Mouse (Mus musculus) heart, embryonic 14.5 days (tissue): ENCODE results near the gene BC024978. TPM values are rescaled to one million over a fixed set of nuclear protein-coding genes. Genes with fewer than 3 reads are reported as not detected.

Experiments
- ATAC-seq: fragments of 200-750 bp; cut with Nextera tagmentation; 2 replicates; pipeline ENCODE4 v1.8.0; 2017; ENCODE audit warnings: low read depth, moderate TSS enrichment; ENCODE audit not compliant: insufficient number of reproducible peaks, insufficient read depth, low FRiP score
- H3K27ac ChIP-seq, 2 experiments: fragments of 200-500 bp in 1 of 2; fragments of 300-500 bp in 1 of 2; sonication (generic) in 1 of 2; replicated peaks in 1 of 2; 2 replicates each; pipeline ENCODE4 v1.5.1; 2012 to 2014; ENCODE audit warnings: low read depth in 2 of 2, low read length in 2 of 2, control low read depth in 1 of 2, mild to moderate bottlenecking in 1 of 2, mixed read lengths in 1 of 2; ENCODE audit not compliant: control insufficient read depth in 1 of 2, insufficient read depth in 1 of 2
- H3K27me3 ChIP-seq: fragments of 300-500 bp; sonication (generic); 2 replicates; pipeline ENCODE4 v1.6.1; 2014; ENCODE audit warnings: mild to moderate bottlenecking, low read length, control low read depth; ENCODE audit not compliant: control insufficient read depth, insufficient read depth
- H3K36me3 ChIP-seq: fragments of 300-500 bp; sonication (generic); 2 replicates; pipeline ENCODE4 v1.6.1; 2014; ENCODE audit warnings: mild to moderate bottlenecking, control low read depth, low read length, mixed read lengths; ENCODE audit not compliant: control insufficient read depth, insufficient read depth
- H3K4me1 ChIP-seq, 2 experiments: fragments of 200-500 bp in 1 of 2; fragments of 300-500 bp in 1 of 2; sonication (generic) in 1 of 2; 2 replicates each; pipeline ENCODE4 v1.6.1; 2012 to 2014; ENCODE audit warnings: low read length in 2 of 2, control low read depth in 1 of 2, mixed read lengths in 1 of 2; ENCODE audit not compliant: control insufficient read depth in 2 of 2, insufficient read depth in 2 of 2
- H3K4me2 ChIP-seq: fragments of 300-500 bp; sonication (generic); 2 replicates; pipeline ENCODE4 v1.6.1; 2014; ENCODE audit warnings: mild to moderate bottlenecking, low read length
- H3K4me3 ChIP-seq, 2 experiments: fragments of 200-500 bp in 1 of 2; fragments of 300-500 bp in 1 of 2; sonication (generic) in 1 of 2; 2 replicates each; pipeline ENCODE4 v1.5.1; 2012 to 2014; ENCODE audit warnings: low read length in 2 of 2, mild to moderate bottlenecking in 2 of 2, control low read depth in 1 of 2, low read depth in 1 of 2, moderate library complexity in 1 of 2; ENCODE audit not compliant: control insufficient read depth in 1 of 2, insufficient read depth in 1 of 2
- H3K9ac ChIP-seq: fragments of 300-500 bp; sonication (generic); 2 replicates; pipeline ENCODE4 v1.6.1; 2014; ENCODE audit warnings: mild to moderate bottlenecking, low read length
- H3K9me3 ChIP-seq: fragments of 300-500 bp; sonication (generic); 2 replicates; pipeline ENCODE4 v1.6.1; 2016; ENCODE audit warnings: low read length, control low read depth; ENCODE audit not compliant: control insufficient read depth
- WGBS: fragments of 180-500 bp; shearing (Covaris S2); extraction: QIAGEN DNeasy Blood & Tissue Kit; methylation state at CpG from one replicate; pipeline ENCODE4 v1.1.7; 2014; 5-methylcytosine and 5-hydroxymethylcytosine counted together
- polyA plus RNA-seq: library from polyadenylated mRNA; unstranded; fragments of >200 nt; fragmentation: Nextera tagmentation; extraction: Ambion mirVana; gene quantifications from 2 replicates; pipeline ENCODE4 v1.2.1, GENCODE M21; 2014

Gene BC024978
- polyA plus RNA-seq, 1 experiment from 2014 or later, result 3.7 TPM

- 94% methylated on average over 5 of the region's 5 CpGs for WGBS
- H3K27ac ChIP-seq, result no peak overlapping the region
Measured at GRCm38 (mm10) chr7:27185986-27186385, 9.6 kb upstream of the BC024978 start.

DNA sequence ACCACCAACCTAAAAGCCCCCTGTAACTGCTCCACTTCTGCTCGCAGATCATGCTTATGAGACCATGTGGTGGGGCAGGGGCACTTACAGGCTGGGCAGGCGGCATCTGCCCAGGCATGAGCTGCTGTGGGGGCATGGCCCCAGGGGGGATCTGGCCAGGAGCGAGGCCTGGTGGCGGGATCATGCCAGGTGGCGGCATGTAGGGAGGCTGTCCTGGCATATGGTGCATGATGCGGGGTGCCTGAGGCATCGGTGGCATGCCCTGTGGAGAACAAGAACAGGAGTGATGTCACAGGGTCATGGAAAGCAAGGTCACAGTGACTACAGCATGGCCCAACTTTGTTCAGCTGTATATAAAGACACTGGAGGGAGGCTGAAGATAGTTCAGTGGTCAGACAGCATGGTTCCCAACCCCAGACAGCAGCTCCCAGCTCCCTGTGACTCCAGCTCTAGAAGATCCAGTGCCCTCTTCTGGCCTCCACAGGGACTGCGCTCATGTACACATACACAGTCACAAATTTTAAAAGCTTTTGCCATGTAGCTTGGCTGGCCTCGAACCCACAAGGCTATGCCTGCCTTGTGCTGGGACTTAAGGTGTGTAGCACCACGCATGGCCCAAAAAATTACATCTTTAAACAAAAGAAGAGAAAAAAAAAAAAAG, 6.2 kb upstream of the BC024978 start:
- no peak for ATAC-seq
- Histone ChIP-seq H3K27ac (no peak overlapping the region), H3K4me3 (no peak overlapping the region), H3K9ac (no peak overlapping the region), H3K27me3 (no peaks in the 10 kb centered on the region), H3K36me3 (peaks cover 100% of the 10 kb centered on the region), H3K4me2 (no peak overlapping the region), H3K9me3 (0 out of 2 replicates have a peak, but pooled peaks cover 3% of the 10 kb centered on the region), H3K4me1 (peaks cover 0 to 5% of the 10 kb centered on the region in 2 experiments; a peak in 2 of 4 replicates)
- WGBS, result 96% methylated on average over 10 of the region's 10 CpGs

More at GRCm38 (mm10) chr7:27185986-27186385, 9.6 kb upstream of the BC024978 start:
- Histone ChIP-seq H3K9ac (no peak overlapping the region), H3K9me3 (0 out of 2 replicates have a peak, but pooled peaks cover 3% of the 10 kb centered on the region), H3K4me2 (no peak overlapping the region), H3K4me1 (no peaks in the 10 kb centered on the region), H3K4me3 (no peak overlapping the region), H3K27me3 (no peaks in the 10 kb centered on the region), H3K36me3 (peaks cover 82% of the 10 kb centered on the region)
- no peak for ATAC-seq

DNA sequence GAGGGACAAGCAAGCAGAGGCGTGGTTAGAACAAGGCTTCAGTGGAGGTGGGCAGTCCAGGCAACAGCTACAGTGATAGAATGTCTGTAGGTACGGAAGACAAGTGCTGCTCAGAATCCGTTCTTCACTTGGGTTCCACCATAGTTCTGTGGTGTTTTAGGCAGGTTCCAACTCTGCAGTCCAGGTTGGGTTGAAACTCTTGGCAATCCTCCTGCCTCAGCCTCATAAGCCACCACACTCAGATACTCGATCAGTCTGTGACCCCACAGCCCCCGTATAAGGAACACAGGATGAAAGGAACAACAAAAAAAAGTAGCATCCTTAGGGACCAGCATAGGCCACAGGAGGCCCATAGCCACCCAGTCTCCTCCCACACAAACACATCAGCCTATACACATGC, 3.1 kb upstream of the BC024978 start:
- Histone ChIP-seq H3K36me3 (peaks cover 77% of the 10 kb centered on the region), H3K27me3 (no peaks in the 10 kb centered on the region), H3K4me1 (peaks cover 4 to 13% of the 10 kb centered on the region in 2 experiments), H3K9ac (no peak overlapping the region), H3K9me3 (no peaks in the 10 kb centered on the region), H3K4me2 (no peak overlapping the region), H3K27ac (no peak overlapping the region), H3K4me3 (no peak overlapping the region)
- WGBS, result 93% methylated on average over 5 of the region's 5 CpGs
- ATAC-seq, result no peak

GRCm38 (mm10) chr7:27193731-27194130, 1.9 kb upstream of the BC024978 start:
- H3K4me3 ChIP-seq, result no peak overlapping the region
- no peak overlapping the region for H3K27ac ChIP-seq
- peaks cover 74% of the 10 kb centered on the region for H3K36me3 ChIP-seq
- H3K4me2 ChIP-seq, result no peak overlapping the region
- ATAC-seq, result no peak
- WGBS, result 76% methylated on average over 4 of the region's 4 CpGs
- no peak overlapping the region for H3K9ac ChIP-seq
- H3K9me3 ChIP-seq, result no peaks in the 10 kb centered on the region
- peaks cover 4 to 13% of the 10 kb centered on the region in 2 experiments for H3K4me1 ChIP-seq
- H3K27me3 ChIP-seq, result no peaks in the 10 kb centered on the region

- Histone ChIP-seq H3K27ac (no peak overlapping the region), H3K4me3 (no peak overlapping the region), H3K27me3 (no peaks in the 10 kb centered on the region), H3K36me3 (peaks cover 53% of the 10 kb centered on the region), H3K4me2 (no peak overlapping the region), H3K9ac (no peak overlapping the region), H3K9me3 (no peaks in the 10 kb centered on the region), H3K4me1 (peaks cover 4 to 13% of the 10 kb centered on the region in 2 experiments)
- no peak for ATAC-seq
- WGBS, result 79% methylated on average over 3 of the region's 3 CpGs
Measured at GRCm38 (mm10) chr7:27197136-27197535, 1.6 kb downstream of the BC024978 start.

DNA sequence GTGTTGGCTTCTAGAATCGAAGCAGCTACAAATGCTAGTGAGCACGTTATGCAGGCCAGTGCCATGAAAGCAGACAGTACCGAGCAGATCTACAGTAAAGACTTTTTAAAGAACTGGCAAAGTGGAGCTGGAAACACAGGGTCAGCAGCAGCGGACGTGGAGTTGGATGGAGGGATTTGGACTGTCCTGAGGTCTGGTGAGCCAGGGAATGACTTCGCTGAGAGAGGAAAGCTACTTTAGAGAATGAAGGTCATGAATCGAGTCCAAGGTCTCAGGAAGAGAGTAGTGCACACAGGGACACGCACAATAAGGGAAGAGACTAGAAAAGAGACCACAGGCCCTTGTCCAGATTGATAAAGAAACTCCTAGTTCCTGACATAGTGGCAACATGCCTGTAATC, 2.1 kb downstream of the BC024978 start:
- H3K4me3 ChIP-seq, result no peak overlapping the region
- ATAC-seq, result no peak
- no peaks in the 10 kb centered on the region for H3K9me3 ChIP-seq
- peaks cover 53% of the 10 kb centered on the region for H3K36me3 ChIP-seq
- no peak overlapping the region for H3K9ac ChIP-seq
- H3K27ac ChIP-seq, result no peak overlapping the region
- H3K4me2 ChIP-seq, result no peak overlapping the region
- H3K27me3 ChIP-seq, result no peaks in the 10 kb centered on the region
- H3K4me1 ChIP-seq, result peaks cover 4 to 13% of the 10 kb centered on the region in 2 experiments
- 88% methylated on average over 8 of the region's 8 CpGs for WGBS

DNA sequence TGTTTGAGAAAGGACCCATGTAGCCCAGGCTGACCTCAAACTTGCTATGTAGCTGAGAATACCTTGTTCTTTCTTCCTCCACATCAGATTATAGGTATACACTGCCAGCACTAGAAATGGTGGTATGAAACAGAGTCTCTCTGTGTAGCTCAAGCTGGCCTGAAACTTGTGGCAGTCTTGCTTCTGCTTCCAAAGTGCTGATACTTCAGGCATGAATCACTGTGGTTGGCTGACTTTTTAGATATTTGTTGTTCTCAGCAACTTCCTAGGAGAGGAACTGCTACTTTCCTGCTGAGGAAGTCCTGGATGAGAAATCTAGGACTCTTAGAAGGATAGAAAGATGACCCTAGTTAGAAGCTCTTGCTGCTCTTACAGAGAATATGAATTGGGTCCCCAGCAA, 2.8 kb downstream of the BC024978 start:
- Histone ChIP-seq H3K9me3 (no peaks in the 10 kb centered on the region), H3K27me3 (no peaks in the 10 kb centered on the region), H3K27ac (no peak overlapping the region), H3K4me2 (no peak overlapping the region), H3K36me3 (peaks cover 53% of the 10 kb centered on the region), H3K4me1 (peaks cover 4 to 13% of the 10 kb centered on the region in 2 experiments), H3K9ac (no peak overlapping the region), H3K4me3 (no peak overlapping the region)
- no peak for ATAC-seq

DNA sequence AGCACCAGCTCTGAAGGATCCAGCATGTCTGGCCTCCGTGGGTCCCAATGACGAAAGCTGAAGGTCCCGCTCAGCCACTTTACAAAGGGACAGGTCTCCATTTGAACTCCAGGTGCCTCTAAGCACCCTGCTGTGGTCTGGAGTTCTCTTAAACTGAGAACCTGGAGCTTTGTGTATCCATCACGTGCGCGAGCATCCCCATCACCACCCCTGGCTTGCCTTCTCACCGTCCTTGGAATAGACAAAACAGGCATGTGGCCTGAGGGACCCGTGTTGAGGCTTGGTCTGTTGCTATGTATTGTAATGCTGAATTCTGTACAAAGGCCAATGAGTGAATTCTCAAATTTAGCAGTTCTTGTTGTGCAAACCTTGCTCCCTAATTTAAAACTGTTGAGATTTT, 3.2 kb downstream of the BC024978 start:
- Histone ChIP-seq H3K9me3 (no peaks in the 10 kb centered on the region), H3K4me2 (no peak overlapping the region), H3K4me1 (peaks cover 4 to 10% of the 10 kb centered on the region in 2 experiments), H3K27me3 (no peaks in the 10 kb centered on the region), H3K27ac (no peak overlapping the region), H3K36me3 (peaks cover 53% of the 10 kb centered on the region), H3K9ac (no peak overlapping the region), H3K4me3 (no peak overlapping the region)
- WGBS, result 90% methylated on average over 8 of the region's 8 CpGs
- ATAC-seq, result no peak
